Mouse (Mus musculus): Measurements from ENCODE around the gene Klhl18. TPM values are rescaled to one million over a fixed set of nuclear protein-coding genes. Genes with fewer than 3 reads are reported as not detected.
A peak's percentile ranks its signal among the peaks of the same experiment; 100 is the strongest.
"Not testable (repeated sequence)": the region's sequence is repeated elsewhere in the genome, so short reads cannot be mapped to it uniquely, and the experiment has no call there.

The Klhl18 gene
- polyA plus RNA-seq, 1 experiment from 2014 or later: 10.9 TPM

- Histone ChIP-seq H3K9me3 (no peaks in the 10 kb centered on the region), H3K36me3 (no peaks in the 10 kb centered on the region), H3K4me2 (replicated peaks) (no peak overlapping the region), H3K27ac (no peak overlapping the region), H3K4me3 (no peak overlapping the region), H3K9ac (no peak overlapping the region), H3K4me1 (no peaks in the 10 kb centered on the region), H3K27me3 (no peaks in the 10 kb centered on the region)
- WGBS: 83% methylated on average over 7 of the region's 7 CpGs
- ATAC-seq (ENCODE audit: insufficient number of reproducible peaks, insufficient read depth, low FRiP score, low TSS enrichment): no peak
These were observed 63.6 kb downstream of the Klhl18 start for GRCm38 (mm10) chr9:110412926-110413325.

- peaks cover 8% of the 10 kb centered on the region for H3K4me1 ChIP-seq
- 38% methylated on average over 6 of the region's 6 CpGs for WGBS
- H3K9ac ChIP-seq: no peak overlapping the region
- H3K4me3 ChIP-seq: no peak overlapping the region
- no peak overlapping the region for H3K4me2 ChIP-seq (replicated peaks)
- no peaks in the 10 kb centered on the region for H3K27me3 ChIP-seq
- H3K27ac ChIP-seq: no peak overlapping the region
- ATAC-seq (ENCODE audit: insufficient number of reproducible peaks, insufficient read depth, low FRiP score, low TSS enrichment): no peak
- H3K36me3 ChIP-seq: no peaks in the 10 kb centered on the region
- H3K9me3 ChIP-seq: no peaks in the 10 kb centered on the region
These were observed 65.3 kb downstream of the Klhl18 start for GRCm38 (mm10) chr9:110410908-110411887.

GRCm38 (mm10) chr9:110408099-110408773 lies 68.3 kb downstream of the Klhl18 start, which contains the start of gene Ptpn23:
Ptpn23 (minus strand) TSS chr9:110408213.
- Histone ChIP-seq H3K9me3 (no peaks in the 10 kb centered on the region), H3K27ac (peak within 1 kb of the TSS; percentile 80), H3K4me2 (replicated peaks) (peak within 1 kb of the TSS; percentile 94), H3K27me3 (no peaks in the 10 kb centered on the region), H3K36me3 (no peaks in the 10 kb centered on the region), H3K4me3 (peak within 1 kb of the TSS; percentile 92), H3K4me1 (peaks cover 8% of the 10 kb centered on the region), H3K9ac (peak within 1 kb of the TSS; percentile 91)
- 1% methylated on average over 39 of the region's 39 CpGs for WGBS
- ATAC-seq (ENCODE audit: insufficient number of reproducible peaks, insufficient read depth, low FRiP score, low TSS enrichment): peak; percentile 94

GRCm38 (mm10) chr9:110407311-110408098 lies 69.0 kb downstream of the Klhl18 start:
- Histone ChIP-seq H3K4me2 (replicated peaks) (peak overlapping the region; percentile 94), H3K9ac (peak overlapping the region; percentile 91), H3K27me3 (no peaks in the 10 kb centered on the region), H3K9me3 (no peaks in the 10 kb centered on the region), H3K36me3 (no peaks in the 10 kb centered on the region), H3K27ac (peak overlapping the region; percentile 80; the same call in 1 of the 2 replicates), H3K4me1 (peaks cover 8% of the 10 kb centered on the region), H3K4me3 (peak overlapping the region; percentile 92)
- ATAC-seq (ENCODE audit: insufficient number of reproducible peaks, insufficient read depth, low FRiP score, low TSS enrichment): peak; percentile 29
- WGBS: 2% methylated on average over 41 of the region's 41 CpGs

GRCm38 (mm10) chr9:110403240-110403639 lies 73.3 kb downstream of the Klhl18 start:
- 82% methylated on average over 4 of the region's 4 CpGs for WGBS

GRCm38 (mm10) chr9:110402731-110403130 lies 73.8 kb downstream of the Klhl18 start:
- Histone ChIP-seq H3K4me3 (no peak overlapping the region), H3K27ac (no peak overlapping the region), H3K27me3 (no peaks in the 10 kb centered on the region), H3K4me2 (replicated peaks) (no peak overlapping the region), H3K36me3 (peaks cover 15% of the 10 kb centered on the region), H3K4me1 (peaks cover 8% of the 10 kb centered on the region), H3K9ac (no peak overlapping the region), H3K9me3 (no peaks in the 10 kb centered on the region)
- 93% methylated on average over 2 of the region's 2 CpGs for WGBS
- no peak for ATAC-seq (ENCODE audit: insufficient number of reproducible peaks, insufficient read depth, low FRiP score, low TSS enrichment)

More at GRCm38 (mm10) chr9:110403240-110403639, 73.3 kb downstream of the Klhl18 start:
- H3K36me3 ChIP-seq: peaks cover 11% of the 10 kb centered on the region
- H3K9ac ChIP-seq; ATAC-seq (ENCODE audit: insufficient number of reproducible peaks, insufficient read depth, low FRiP score, low TSS enrichment); H3K4me3 ChIP-seq; H3K9me3 ChIP-seq; H3K27ac ChIP-seq; H3K27me3 ChIP-seq; H3K4me2 ChIP-seq (replicated peaks); H3K4me1 ChIP-seq: not testable (repeated sequence)

GRCm38 (mm10) chr9:110400650-110401049 lies 75.8 kb downstream of the Klhl18 start:
- no peak overlapping the region for H3K4me3 ChIP-seq
- no peaks in the 10 kb centered on the region for H3K4me1 ChIP-seq
- H3K9me3 ChIP-seq: no peaks in the 10 kb centered on the region
- WGBS: 90% methylated on average over 5 of the region's 5 CpGs
- no peaks in the 10 kb centered on the region for H3K27me3 ChIP-seq
- no peak overlapping the region for H3K9ac ChIP-seq
- H3K4me2 ChIP-seq (replicated peaks): no peak overlapping the region
- peaks cover 25% of the 10 kb centered on the region for H3K36me3 ChIP-seq
- H3K27ac ChIP-seq: no peak overlapping the region
- ATAC-seq (ENCODE audit: insufficient number of reproducible peaks, insufficient read depth, low FRiP score, low TSS enrichment): no peak

GRCm38 (mm10) chr9:110393295-110393694 lies 83.2 kb downstream of the Klhl18 start:
- ATAC-seq (ENCODE audit: insufficient number of reproducible peaks, insufficient read depth, low FRiP score, low TSS enrichment): no peak
- Histone ChIP-seq H3K4me1 (no peaks in the 10 kb centered on the region), H3K27ac (no peak overlapping the region), H3K9ac (no peak overlapping the region), H3K27me3 (no peaks in the 10 kb centered on the region), H3K4me2 (replicated peaks) (no peak overlapping the region), H3K36me3 (peaks cover 71% of the 10 kb centered on the region), H3K4me3 (no peak overlapping the region), H3K9me3 (no peaks in the 10 kb centered on the region)
- 89% methylated on average over 4 of the region's 4 CpGs for WGBS

GRCm38 (mm10) chr9:110390843-110391242 lies 85.7 kb downstream of the Klhl18 start:
- no peak overlapping the region for H3K27ac ChIP-seq
- peaks cover 83% of the 10 kb centered on the region for H3K36me3 ChIP-seq
- H3K4me3 ChIP-seq: no peak overlapping the region
- ATAC-seq (ENCODE audit: insufficient number of reproducible peaks, insufficient read depth, low FRiP score, low TSS enrichment): no peak
- H3K4me2 ChIP-seq (replicated peaks): no peak overlapping the region
- 94% methylated on average over 3 of the region's 3 CpGs for whole genome bisulfite sequencing
- no peaks in the 10 kb centered on the region for H3K27me3 ChIP-seq
- no peaks in the 10 kb centered on the region for H3K4me1 ChIP-seq
- no peak overlapping the region for H3K9ac ChIP-seq
- H3K9me3 ChIP-seq: no peaks in the 10 kb centered on the region

GRCm38 (mm10) chr9:110388011-110388410 lies 88.5 kb downstream of the Klhl18 start:
- H3K9ac ChIP-seq: no peak overlapping the region
- no peak for ATAC-seq (ENCODE audit: insufficient number of reproducible peaks, insufficient read depth, low FRiP score, low TSS enrichment)
- H3K27ac ChIP-seq: no peak overlapping the region
- peaks cover 100% of the 10 kb centered on the region for H3K36me3 ChIP-seq
- no peaks in the 10 kb centered on the region for H3K9me3 ChIP-seq
- H3K4me1 ChIP-seq: no peaks in the 10 kb centered on the region
- no peak overlapping the region for H3K4me3 ChIP-seq
- 94% methylated on average over 7 of the region's 7 CpGs for WGBS
- H3K27me3 ChIP-seq: no peaks in the 10 kb centered on the region
- H3K4me2 ChIP-seq (replicated peaks): no peak overlapping the region

GRCm38 (mm10) chr9:110384369-110384929 lies 92.0 kb downstream of the Klhl18 start:
- H3K36me3 ChIP-seq: peaks cover 93% of the 10 kb centered on the region
- H3K4me3 ChIP-seq: no peak overlapping the region
- H3K9ac ChIP-seq: no peak overlapping the region
- 83% methylated on average over 7 of the region's 7 CpGs for WGBS
- H3K27me3 ChIP-seq: no peaks in the 10 kb centered on the region
- no peaks in the 10 kb centered on the region for H3K4me1 ChIP-seq
- ATAC-seq (ENCODE audit: insufficient number of reproducible peaks, insufficient read depth, low FRiP score, low TSS enrichment): no peak
- H3K4me2 ChIP-seq (replicated peaks): no peak overlapping the region
- no peak overlapping the region for H3K27ac ChIP-seq
- H3K9me3 ChIP-seq: no peaks in the 10 kb centered on the region
